Mouse (Mus musculus): ENCODE results near the gene Plekhg3. TPM values are rescaled to one million over a fixed set of nuclear protein-coding genes. Genes with fewer than 3 reads are reported as not detected.

Gene Plekhg3
- polyA plus RNA-seq, 1 experiment, result 21.8 TPM

DNA sequence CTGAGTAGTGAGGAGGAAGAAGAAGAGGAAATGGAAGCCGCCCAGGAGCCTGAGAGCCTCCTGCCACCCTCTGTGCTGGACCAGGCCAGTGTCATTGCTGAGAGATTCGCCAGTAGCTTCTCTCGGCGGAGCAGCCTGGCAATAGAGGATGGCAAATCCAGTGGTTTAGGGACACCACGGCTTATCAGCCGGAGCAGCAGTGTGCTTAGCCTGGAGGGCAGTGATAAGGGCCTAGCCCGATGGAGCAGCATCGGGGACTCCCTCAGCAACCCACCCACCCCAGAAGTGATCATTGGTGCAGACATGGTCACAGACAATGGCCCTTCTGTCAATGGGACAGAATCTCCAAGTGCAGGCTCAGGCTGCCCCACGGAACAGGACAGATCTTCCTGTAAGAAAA, 45.4 kb downstream of the Plekhg3 start:
- Histone ChIP-seq H3K4me1 (ENCODE audit: control insufficient read depth, insufficient read depth, low read length) (no peaks in the 10 kb centered on the region), H3K4me3 (ENCODE audit: insufficient read depth, low read length) (no peak overlapping the region), H3K27ac (ENCODE audit: insufficient read depth, low read length) (no peak overlapping the region)
- TF ChIP-seq POLR2A (IDR thresholded peaks at IDR 0.05; ENCODE audit: low read depth, low read length), result no peak
- TF ChIP-seq CTCF (IDR thresholded peaks at IDR 0.05; ENCODE audit: borderline replicate concordance, insufficient read depth, low read length), result no peak

GRCm38 (mm10) chr12:76576806-76577205, 46.1 kb downstream of the Plekhg3 start:
- Histone ChIP-seq H3K4me1 (ENCODE audit: control insufficient read depth, insufficient read depth, low read length) (no peaks in the 10 kb centered on the region), H3K4me3 (ENCODE audit: insufficient read depth, low read length) (no peak overlapping the region), H3K27ac (ENCODE audit: insufficient read depth, low read length) (no peak overlapping the region)
- TF ChIP-seq POLR2A (IDR thresholded peaks at IDR 0.05; ENCODE audit: low read depth, low read length), result no peak
- TF ChIP-seq CTCF (IDR thresholded peaks at IDR 0.05; ENCODE audit: borderline replicate concordance, insufficient read depth, low read length), result no peak

DNA sequence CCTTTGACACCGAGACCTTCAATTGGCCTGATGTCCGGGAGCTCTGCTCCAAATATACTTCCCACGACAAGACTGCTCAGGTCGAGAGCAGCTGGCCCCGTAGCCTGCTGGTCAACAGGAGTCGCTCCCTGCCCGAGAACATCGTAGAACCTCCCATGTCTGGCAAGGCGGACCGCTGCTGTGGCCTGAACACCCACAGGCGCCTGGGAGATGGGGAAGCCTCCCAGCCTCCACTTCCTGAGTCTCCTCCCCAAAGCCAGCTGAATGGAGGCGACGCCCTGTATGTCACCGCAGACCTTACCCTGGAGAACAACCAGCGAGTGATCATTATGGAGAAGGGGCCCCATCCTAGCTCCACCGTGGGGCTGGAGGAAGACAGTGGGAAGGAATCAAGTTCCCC, 47.2 kb downstream of the Plekhg3 start:
- no peaks in the 10 kb centered on the region for H3K4me1 ChIP-seq (ENCODE audit: control insufficient read depth, insufficient read depth, low read length)
- no peak for TF ChIP-seq CTCF (IDR thresholded peaks at IDR 0.05; ENCODE audit: borderline replicate concordance, insufficient read depth, low read length)
- no peak overlapping the region for H3K27ac ChIP-seq (ENCODE audit: insufficient read depth, low read length)

GRCm38 (mm10) chr12:76578465-76578864, 47.8 kb downstream of the Plekhg3 start:
- no peaks in the 10 kb centered on the region for H3K4me1 ChIP-seq (ENCODE audit: control insufficient read depth, insufficient read depth, low read length)
- H3K4me3 ChIP-seq (ENCODE audit: insufficient read depth, low read length), result no peak overlapping the region
- TF ChIP-seq POLR2A (IDR thresholded peaks at IDR 0.05; ENCODE audit: low read depth, low read length) (no peak), CTCF (IDR thresholded peaks at IDR 0.05; ENCODE audit: borderline replicate concordance, insufficient read depth, low read length) (no peak)
- no peak overlapping the region for H3K27ac ChIP-seq (ENCODE audit: insufficient read depth, low read length)

More for the DNA sequence above, 47.2 kb downstream of the Plekhg3 start:
- no peak overlapping the region for H3K4me3 ChIP-seq (ENCODE audit: insufficient read depth, low read length)

DNA sequence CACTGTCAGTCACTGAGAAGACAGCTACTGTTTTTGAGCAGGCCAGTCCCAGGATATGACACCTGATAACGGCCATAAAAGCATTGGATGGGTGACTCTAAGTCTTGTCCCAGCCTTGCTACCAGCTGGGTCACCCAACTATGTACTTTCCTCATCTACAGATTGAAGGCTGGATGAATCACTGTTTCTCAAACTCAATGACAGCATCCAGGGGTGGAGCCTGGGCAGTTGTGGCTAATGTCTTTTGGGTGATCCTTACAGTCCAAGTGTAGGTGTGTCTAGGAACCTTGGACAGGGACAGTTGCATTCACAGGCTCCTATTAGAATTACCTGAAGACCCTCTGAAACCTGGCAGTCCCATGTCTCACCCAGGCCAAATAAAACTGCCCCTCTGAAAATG, 49.1 kb downstream of the Plekhg3 start:
- H3K4me3 ChIP-seq (ENCODE audit: insufficient read depth, low read length), result no peak overlapping the region
- TF ChIP-seq CTCF (IDR thresholded peaks at IDR 0.05; ENCODE audit: borderline replicate concordance, insufficient read depth, low read length) (no peak), POLR2A (IDR thresholded peaks at IDR 0.05; ENCODE audit: low read depth, low read length) (no peak)
- no peaks in the 10 kb centered on the region for H3K4me1 ChIP-seq (ENCODE audit: control insufficient read depth, insufficient read depth, low read length)
- no peak overlapping the region for H3K27ac ChIP-seq (ENCODE audit: insufficient read depth, low read length)

DNA sequence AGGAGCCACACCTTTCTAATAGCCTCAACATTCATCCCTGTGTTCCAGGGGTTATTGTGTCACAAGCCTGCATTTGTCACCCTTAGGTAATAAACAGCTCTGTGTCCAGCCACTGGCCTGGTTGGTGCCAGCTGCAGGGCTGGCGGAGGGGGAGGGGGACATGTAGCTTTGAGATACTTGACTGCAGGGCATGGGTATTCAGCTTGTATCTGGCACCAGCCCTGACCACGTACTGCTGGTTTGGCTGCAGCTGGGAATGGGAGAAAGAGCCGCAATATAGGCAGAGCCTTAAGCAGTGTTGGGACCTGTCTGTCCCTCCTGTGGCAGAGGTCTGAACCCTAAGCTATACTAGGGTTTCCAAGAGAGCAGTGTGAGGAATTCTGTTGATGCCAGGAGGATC, 51.4 kb downstream of the Plekhg3 start:
- H3K4me1 ChIP-seq (ENCODE audit: control insufficient read depth, insufficient read depth, low read length), result no peaks in the 10 kb centered on the region
- no peak for TF ChIP-seq POLR2A (IDR thresholded peaks at IDR 0.05; ENCODE audit: low read depth, low read length)
- TF ChIP-seq CTCF (IDR thresholded peaks at IDR 0.05; ENCODE audit: borderline replicate concordance, insufficient read depth, low read length), result no peak
- H3K4me3 ChIP-seq (ENCODE audit: insufficient read depth, low read length), result no peak overlapping the region
- H3K27ac ChIP-seq (ENCODE audit: insufficient read depth, low read length), result no peak overlapping the region

DNA sequence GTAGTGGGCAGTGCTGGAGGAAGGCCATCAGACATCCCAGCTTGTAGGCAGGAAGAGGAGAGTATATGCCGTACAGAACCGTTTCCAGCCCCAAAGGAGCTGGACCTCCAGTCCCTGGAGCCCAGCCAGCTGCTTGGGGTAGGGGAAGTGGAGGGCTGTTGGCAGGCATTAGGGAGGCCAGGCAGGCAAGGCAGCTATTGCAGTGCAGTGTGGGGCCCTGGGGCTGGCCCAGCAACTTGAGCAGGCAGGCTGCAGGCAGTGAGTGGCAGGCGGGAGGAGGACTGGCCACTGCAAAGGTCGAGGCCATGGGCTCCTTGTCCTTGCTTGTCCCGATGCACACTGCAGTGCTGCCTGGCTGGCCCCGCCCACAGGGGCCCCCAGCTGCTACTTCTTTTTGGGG, 52.1 kb downstream of the Plekhg3 start:
- Histone ChIP-seq H3K4me1 (ENCODE audit: control insufficient read depth, insufficient read depth, low read length) (no peaks in the 10 kb centered on the region), H3K4me3 (ENCODE audit: insufficient read depth, low read length) (no peak overlapping the region), H3K27ac (ENCODE audit: insufficient read depth, low read length) (no peak overlapping the region)
- no peak for TF ChIP-seq POLR2A (IDR thresholded peaks at IDR 0.05; ENCODE audit: low read depth, low read length)
- TF ChIP-seq CTCF (IDR thresholded peaks at IDR 0.05; ENCODE audit: borderline replicate concordance, insufficient read depth, low read length), result no peak

DNA sequence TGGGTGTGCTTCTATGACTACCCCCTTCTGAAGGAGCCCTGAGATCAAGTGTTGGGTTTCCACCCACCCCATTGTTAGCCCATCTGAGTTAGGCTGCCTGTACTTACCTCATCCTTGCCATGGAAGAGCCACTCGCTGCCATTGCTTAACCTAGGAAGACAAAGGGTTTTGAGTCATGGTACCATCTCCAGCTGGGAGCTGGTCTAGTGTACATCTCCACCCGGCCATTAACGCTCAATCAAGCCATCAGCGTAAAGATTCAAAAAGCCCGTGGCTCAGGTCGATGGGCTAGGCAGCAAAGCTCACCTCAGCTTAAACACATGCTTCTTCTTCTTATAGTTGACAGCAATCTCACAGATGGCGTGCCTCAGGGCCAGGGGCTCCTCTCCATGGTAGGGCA, 52.8 kb downstream of the Plekhg3 start:
- TF ChIP-seq CTCF (IDR thresholded peaks at IDR 0.05; ENCODE audit: borderline replicate concordance, insufficient read depth, low read length), result no peak
- no peak for TF ChIP-seq POLR2A (IDR thresholded peaks at IDR 0.05; ENCODE audit: low read depth, low read length)
- no peaks in the 10 kb centered on the region for H3K4me1 ChIP-seq (ENCODE audit: control insufficient read depth, insufficient read depth, low read length)
- H3K27ac ChIP-seq (ENCODE audit: insufficient read depth, low read length), result no peak overlapping the region
- H3K4me3 ChIP-seq (ENCODE audit: insufficient read depth, low read length), result no peak overlapping the region

DNA sequence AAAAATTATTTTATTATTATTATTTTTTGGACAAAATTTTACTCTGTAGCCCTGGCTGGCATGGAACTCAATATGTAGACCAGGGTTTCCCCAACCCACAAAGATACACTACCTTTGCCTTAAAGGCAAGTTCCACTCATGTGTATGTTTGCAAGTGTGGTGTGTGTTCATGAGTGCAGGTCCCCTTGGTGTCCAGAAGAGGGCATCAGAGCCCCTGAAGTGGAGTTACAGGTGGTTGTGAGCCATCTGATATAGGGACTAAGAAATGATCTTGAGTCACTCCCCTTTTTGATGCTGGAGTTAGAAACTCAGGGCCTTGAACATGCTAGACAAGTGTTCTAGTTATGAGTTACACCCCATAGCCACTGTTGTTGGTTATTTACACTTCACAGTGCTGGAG, 54.3 kb downstream of the Plekhg3 start:
- Histone ChIP-seq H3K4me3 (ENCODE audit: insufficient read depth, low read length) (no peak overlapping the region), H3K27ac (ENCODE audit: insufficient read depth, low read length) (no peak overlapping the region), H3K4me1 (ENCODE audit: control insufficient read depth, insufficient read depth, low read length) (no peaks in the 10 kb centered on the region)
- TF ChIP-seq CTCF (IDR thresholded peaks at IDR 0.05; ENCODE audit: borderline replicate concordance, insufficient read depth, low read length) (no peak), POLR2A (IDR thresholded peaks at IDR 0.05; ENCODE audit: low read depth, low read length) (no peak)

- Histone ChIP-seq H3K27ac (ENCODE audit: insufficient read depth, low read length) (no peak overlapping the region), H3K4me3 (ENCODE audit: insufficient read depth, low read length) (no peak overlapping the region), H3K4me1 (ENCODE audit: control insufficient read depth, insufficient read depth, low read length) (no peaks in the 10 kb centered on the region)
- no peak for TF ChIP-seq POLR2A (IDR thresholded peaks at IDR 0.05; ENCODE audit: low read depth, low read length)
- no peak for TF ChIP-seq CTCF (IDR thresholded peaks at IDR 0.05; ENCODE audit: borderline replicate concordance, insufficient read depth, low read length)
Measured at GRCm38 (mm10) chr12:76587357-76587756, 56.7 kb downstream of the Plekhg3 start.

DNA sequence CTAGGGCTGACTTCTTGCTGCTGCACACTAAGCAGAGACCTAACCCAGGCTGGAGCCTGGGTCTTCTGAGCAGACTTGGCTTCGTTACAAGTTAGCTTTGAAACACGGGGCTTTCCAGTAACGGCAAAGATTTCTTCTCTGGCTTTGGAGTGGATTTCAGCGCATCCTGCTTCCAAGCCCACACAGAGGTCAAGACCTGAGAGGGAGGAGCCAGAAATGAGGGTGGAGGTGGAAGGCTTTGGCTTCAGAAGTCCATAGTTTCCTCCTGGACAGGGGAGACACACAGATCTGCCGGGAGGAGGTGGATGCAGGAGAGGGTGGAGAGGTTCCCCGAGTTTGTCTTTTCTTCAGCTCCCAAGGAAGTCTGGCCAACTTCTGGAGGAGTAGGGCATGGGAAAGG, 58.8 kb downstream of the Plekhg3 start:
- no peak overlapping the region for H3K27ac ChIP-seq (ENCODE audit: insufficient read depth, low read length)
- H3K4me3 ChIP-seq (ENCODE audit: insufficient read depth, low read length), result no peak overlapping the region

More for the DNA sequence above, 58.8 kb downstream of the Plekhg3 start:
- H3K4me1 ChIP-seq (ENCODE audit: control insufficient read depth, insufficient read depth, low read length), result peaks cover 9% of the 10 kb centered on the region; the same call in 1 of the 2 replicates
- no peak for TF ChIP-seq CTCF (IDR thresholded peaks at IDR 0.05; ENCODE audit: borderline replicate concordance, insufficient read depth, low read length)
- TF ChIP-seq POLR2A (IDR thresholded peaks at IDR 0.05; ENCODE audit: low read depth, low read length), result no peak
